In genomic region chr2:152411471-152411870, GRCm38 (mm10) we compare ENCODE assay signal across 9 mouse cellular contexts. TPM values are rescaled to one million over a fixed set of nuclear protein-coding genes. Genes with fewer than 3 reads are reported as not detected.
A peak's percentile ranks its signal among the peaks of the same experiment; 100 is the strongest.
DNase-seq lines count a peak whose midpoint lies in the region; ATAC-seq and TF ChIP-seq lines count a peak whose summit lies in the region.
"Had no signal": no experiment of that assay in that cellular context is flagged by ENCODE, and none has a peak within 500 bp of the region (broad histone marks: within the 10 kb centered on the region; RNA-seq: fewer than 3 reads in every experiment).

No protein-coding gene starts in this region.

- no peaks in the 10 kb centered on the region for H3K27me3 ChIP-seq in cerebellum, adult 2 months (ENCODE audit: control insufficient read depth, insufficient read depth, low read length)
- H3K27me3 ChIP-seq in lung, embryonic 16.5 days (ENCODE audit: control insufficient read depth, insufficient read depth, low read depth, low read length), result no peaks in the 10 kb centered on the region
- no peaks in the 10 kb centered on the region for H3K27me3 ChIP-seq in limb, embryonic 13.5 days
- no peaks in the 10 kb centered on the region for H3K27me3 ChIP-seq in stomach, embryonic 15.5 days (replicated peaks)

- H3K36me3 ChIP-seq in lung, embryonic 16.5 days (ENCODE audit: control insufficient read depth, insufficient read depth, low read length), result no peaks in the 10 kb centered on the region
- H3K36me3 ChIP-seq in limb, embryonic 13.5 days, result peaks cover 4% of the 10 kb centered on the region; the same call in 1 of the 2 replicates
- H3K36me3 ChIP-seq in stomach, embryonic 15.5 days, result no peaks in the 10 kb centered on the region

- peak overlapping the region; percentile 82; the same call in 1 of the 2 replicates for H3K27ac ChIP-seq in cerebellum, adult 2 months (ENCODE audit: insufficient read depth, low read length)
- H3K27ac ChIP-seq in lung, embryonic 16.5 days (ENCODE audit: low read length), result peak overlapping the region; percentile 100
- H3K27ac ChIP-seq in limb, embryonic 13.5 days, result peak overlapping the region; percentile 96
- peak overlapping the region; percentile 94 for H3K27ac ChIP-seq in stomach, embryonic 15.5 days

- H3K9me3 ChIP-seq in lung, embryonic 16.5 days (ENCODE audit: control insufficient read depth, low read length), result peaks cover 6% of the 10 kb centered on the region; the same call in 1 of the 2 replicates
- H3K9me3 ChIP-seq in limb, embryonic 13.5 days, result peaks cover 7% of the 10 kb centered on the region; the same call in 1 of the 2 replicates
- no peaks in the 10 kb centered on the region for H3K9me3 ChIP-seq in stomach, embryonic 15.5 days

- no peak for TF ChIP-seq CTCF in cerebellum, adult 2 months (IDR thresholded peaks at IDR 0.05; ENCODE audit: borderline replicate concordance, insufficient read depth, low read depth, low read length)

- DNase-seq in cerebellum, adult 2 months, result no peak
- no peak for DNase-seq in cerebellum, adult 11 months
- DNase-seq in lung, postnatal 25 days (ENCODE audit: low spot score), result no peak
- no peak for DNase-seq in left cerebral cortex, postnatal 36 days (ENCODE audit: low spot score in 2 of 2)
- no peak for DNase-seq in lung, postnatal 4 days

- WGBS in cerebellum, adult 2 months, result 43% methylated on average over 7 of the region's 7 CpGs
- WGBS in lung, embryonic 16.5 days, result 5% methylated on average over 7 of the region's 7 CpGs
- under 1% methylated on average over 7 of the region's 7 CpGs for WGBS in limb, embryonic 13.5 days
- WGBS in stomach, embryonic 15.5 days, result 13% methylated on average over 7 of the region's 7 CpGs

- H3K9ac ChIP-seq in lung, embryonic 16.5 days (ENCODE audit: low read length), result peak overlapping the region; percentile 56
- peak overlapping the region; percentile 98 for H3K9ac ChIP-seq in limb, embryonic 13.5 days
- H3K9ac ChIP-seq in stomach, embryonic 15.5 days, result peak overlapping the region; percentile 22; the same call in 1 of the 2 replicates

- peak overlapping the region; percentile 35 for H3K4me3 ChIP-seq in cerebellum, adult 2 months (replicated peaks; ENCODE audit: insufficient read depth, low read depth, low read length)
- H3K4me3 ChIP-seq in lung, embryonic 16.5 days (ENCODE audit: low read length), result peak overlapping the region; percentile 68
- peak overlapping the region; percentile 89 for H3K4me3 ChIP-seq in limb, embryonic 13.5 days
- peak overlapping the region; percentile 72 for H3K4me3 ChIP-seq in stomach, embryonic 15.5 days (replicated peaks)

- intact Hi-C loops in left cerebral cortex, postnatal 36 days (cut with DNase I), result no loop called here

- H3K4me1 ChIP-seq in cerebellum, adult 2 months (ENCODE audit: control insufficient read depth, insufficient read depth, low read length), result peaks cover 18% of the 10 kb centered on the region
- peaks cover 34% of the 10 kb centered on the region for H3K4me1 ChIP-seq in lung, embryonic 16.5 days (replicated peaks; ENCODE audit: control insufficient read depth, insufficient read depth, low read length)
- H3K4me1 ChIP-seq in limb, embryonic 13.5 days, result peaks cover 49% of the 10 kb centered on the region
- peaks cover 25% of the 10 kb centered on the region for H3K4me1 ChIP-seq in stomach, embryonic 15.5 days

- TF ChIP-seq POLR2A in cerebellum, adult 2 months (IDR thresholded peaks at IDR 0.05; ENCODE audit: borderline replicate concordance, insufficient read depth, low read length), result no peak

- peak overlapping the region; percentile 88 for H3K4me2 ChIP-seq in lung, embryonic 16.5 days (ENCODE audit: low read depth, low read length)
- H3K4me2 ChIP-seq in limb, embryonic 13.5 days (replicated peaks), result peak overlapping the region; percentile 93
- H3K4me2 ChIP-seq in stomach, embryonic 15.5 days, result peak overlapping the region; percentile 74

- no peak for ATAC-seq in lung, embryonic 16.5 days (ENCODE audit: low read depth)
- peak; percentile 1; the same call in 1 of the 2 replicates for ATAC-seq in limb, embryonic 13.5 days (ENCODE audit: low FRiP score, low read depth)
- no peak for ATAC-seq in stomach, embryonic 15.5 days (ENCODE audit: insufficient read depth, low FRiP score, low read depth)

RNA-seq across cellular contexts. Expression of gene Zcchc3, which starts 3.4 kb away (rescaled TPM):
- polyA plus RNA-seq in cerebellum, adult 2 months (2012; rRNA removed), result 10.7 and 11.9 TPM in 2 replicates
- polyA plus RNA-seq in lung, embryonic 16.5 days (2015; fragmentation: Nextera tagmentation; extraction: Ambion mirVana), result 22.2 and 25.9 TPM in 2 replicates
- polyA plus RNA-seq in limb, embryonic 13.5 days (2015; fragmentation: Nextera tagmentation; extraction: Ambion mirVana), result 45.5 and 48.6 TPM in 2 replicates
- polyA plus RNA-seq in stomach, embryonic 15.5 days (2015; fragmentation: Nextera tagmentation; extraction: Ambion mirVana), result 40.0 and 40.1 TPM in 2 replicates
- total RNA-seq in left cerebral cortex, postnatal 36 days (2021), result 10 to 100 TPM in 1 of 2 experiments, 1 to 10 TPM in 1; 9.5 to 11.3 TPM

RNA-seq across cellular contexts. Expression of gene 6820408C15Rik, which starts 3.9 kb away (rescaled TPM):
- 2.6 and 3.9 TPM in 2 replicates for polyA plus RNA-seq in cerebellum, adult 2 months (2012; rRNA removed)
- polyA plus RNA-seq in lung, embryonic 16.5 days (2015; fragmentation: Nextera tagmentation; extraction: Ambion mirVana), result 8.5 and 10.5 TPM in 2 replicates
- 0.18 and 0.19 TPM in 2 replicates for polyA plus RNA-seq in limb, embryonic 13.5 days (2015; fragmentation: Nextera tagmentation; extraction: Ambion mirVana)
- polyA plus RNA-seq in stomach, embryonic 15.5 days (2015; fragmentation: Nextera tagmentation; extraction: Ambion mirVana), result 0.52 and 0.85 TPM in 2 replicates
- total RNA-seq in left cerebral cortex, postnatal 36 days (2021), result 1 to 10 TPM; 2.1 to 3.6 TPM

RNA-seq across cellular contexts. Expression of gene Sox12, which starts 13.6 kb away (rescaled TPM):
- 11.1 and 12.1 TPM in 2 replicates for polyA plus RNA-seq in cerebellum, adult 2 months (2012; rRNA removed)
- polyA plus RNA-seq in lung, embryonic 16.5 days (2015; fragmentation: Nextera tagmentation; extraction: Ambion mirVana), result 7.4 and 8.1 TPM in 2 replicates
- 11.3 and 11.9 TPM in 2 replicates for polyA plus RNA-seq in limb, embryonic 13.5 days (2015; fragmentation: Nextera tagmentation; extraction: Ambion mirVana)
- polyA plus RNA-seq in stomach, embryonic 15.5 days (2015; fragmentation: Nextera tagmentation; extraction: Ambion mirVana), result 7.2 and 8.0 TPM in 2 replicates
- 10 to 100 TPM; 14.7 to 15.6 TPM for total RNA-seq in left cerebral cortex, postnatal 36 days (2021)

RNA-seq across cellular contexts. Expression of gene Nrsn2, which starts 35.0 kb away (rescaled TPM):
- 124 and 142 TPM in 2 replicates for polyA plus RNA-seq in cerebellum, adult 2 months (2012; rRNA removed)
- polyA plus RNA-seq in lung, embryonic 16.5 days (2015; fragmentation: Nextera tagmentation; extraction: Ambion mirVana), result 0.40 and 0.62 TPM in 2 replicates
- 4.4 and 4.6 TPM in 2 replicates for polyA plus RNA-seq in limb, embryonic 13.5 days (2015; fragmentation: Nextera tagmentation; extraction: Ambion mirVana)
- polyA plus RNA-seq in stomach, embryonic 15.5 days (2015; fragmentation: Nextera tagmentation; extraction: Ambion mirVana), result 2.0 and 2.3 TPM in 2 replicates
- total RNA-seq in left cerebral cortex, postnatal 36 days (2021), result 10 to 100 TPM; 66.2 to 81.9 TPM

RNA-seq across cellular contexts. Expression of gene Defb23, which starts 52.9 kb away (rescaled TPM):
- not detected in 2 replicates for polyA plus RNA-seq in cerebellum, adult 2 months (2012; rRNA removed)
- polyA plus RNA-seq in lung, embryonic 16.5 days (2015; fragmentation: Nextera tagmentation; extraction: Ambion mirVana), result not detected in 2 replicates
- polyA plus RNA-seq in limb, embryonic 13.5 days (2015; fragmentation: Nextera tagmentation; extraction: Ambion mirVana), result not detected in 2 replicates
- polyA plus RNA-seq in stomach, embryonic 15.5 days (2015; fragmentation: Nextera tagmentation; extraction: Ambion mirVana), result not detected in 2 replicates
- total RNA-seq in left cerebral cortex, postnatal 36 days (2021), result not detected
- total RNA-seq: adrenal gland, postnatal 4 days had no signal

Comparison
In these comparisons a context has a peak if more than half of its experiments do, and no peak if none do; other contexts are left out.
1. H3K4me3 ChIP-seq: peak in every context shown above with its lines; median percentile 89 in limb, embryonic 13.5 days; 72 in stomach, embryonic 15.5 days; 68 in lung, embryonic 16.5 days; 35 in cerebellum, adult 2 months.
2. H3K9ac ChIP-seq: peak in every context shown above with its lines; median percentile 98 in limb, embryonic 13.5 days; 56 in lung, embryonic 16.5 days; 22 in stomach, embryonic 15.5 days.